Mouse (Mus musculus) olfactory bulb, adult 2 months (tissue): ENCODE results near the gene Coro1a.

ENCODE experiments used
- CTCF ChIP-seq: fragments of 200-500 bp; IDR thresholded peaks from 2 replicates; pipeline ENCODE4 v1.5.1; 2012; ENCODE audit warnings: low read depth, mild to moderate bottlenecking, low read length, moderate library complexity; ENCODE audit not compliant: insufficient read depth
- POLR2A ChIP-seq: fragments of 200-500 bp; IDR thresholded peaks from 2 replicates; pipeline ENCODE4 v1.6.1; 2012; ENCODE audit warnings: mild to moderate bottlenecking, low read depth, low read length, moderate library complexity; ENCODE audit not compliant: insufficient read depth

DNA sequence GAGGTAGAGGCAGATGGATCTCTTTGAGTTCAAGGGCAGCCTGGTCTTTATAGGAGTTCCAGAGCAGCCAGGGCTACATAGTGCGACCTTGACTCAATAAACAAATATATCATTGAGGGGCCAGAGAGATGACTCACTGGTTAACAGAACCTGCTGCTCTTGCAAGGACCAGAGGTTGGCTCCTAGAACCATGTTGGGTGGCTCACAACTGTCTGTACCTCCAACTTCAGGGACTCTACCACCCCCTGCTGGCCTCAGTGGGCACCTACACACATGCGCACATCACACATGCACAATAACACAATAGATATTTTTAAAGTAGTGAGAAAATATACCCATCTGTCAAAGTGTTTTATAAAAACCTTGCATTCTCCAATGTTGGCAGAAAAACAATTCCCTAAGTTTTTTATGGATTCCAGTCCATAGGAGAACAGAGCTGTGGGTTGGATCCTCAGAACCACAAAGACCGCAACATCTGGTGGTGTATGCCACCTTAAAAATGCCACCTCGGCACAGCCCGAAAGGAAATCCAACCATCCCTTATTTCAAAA lies 11.3 kb upstream of the Coro1a start:
- TF ChIP-seq CTCF (no peak), POLR2A (no peak)
